Mouse (Mus musculus) lung, postnatal 14 days (tissue): ENCODE data around the gene Oprl1.

ENCODE experiments used
- DNase-seq: peaks from one replicate; pipeline ENCODE4 v3.0.0; 2021

The Oprl1 gene

GRCm38 (mm10) chr2:181693339-181694280 lies 21.2 kb upstream of the Oprl1 start, which contains the start of gene Rgs19:
Gene Rgs19 (minus strand): TSS chr2:181693977.
- DNase-seq, result peak; percentile 85

- no peak for DNase-seq
Measured at GRCm38 (mm10) chr2:181694581-181694980, 20.2 kb upstream of the Oprl1 start.

GRCm38 (mm10) chr2:181695776-181696175 lies 19.0 kb upstream of the Oprl1 start:
- no peak for DNase-seq

GRCm38 (mm10) chr2:181696801-181697420 lies 17.9 kb upstream of the Oprl1 start:
- DNase-seq, result no peak

GRCm38 (mm10) chr2:181698241-181698640 lies 16.6 kb upstream of the Oprl1 start, which contains the start of gene Lkaaear1:
Gene Lkaaear1 (minus strand): TSS chr2:181698442.
- no peak for DNase-seq

GRCm38 (mm10) chr2:181706668-181707067 lies 8.1 kb upstream of the Oprl1 start:
- peak; percentile 28 for DNase-seq

- DNase-seq, result no peak
Measured at GRCm38 (mm10) chr2:181713749-181714148, 1.1 kb upstream of the Oprl1 start.

GRCm38 (mm10) chr2:181715382-181715781 lies 566 bp downstream of the Oprl1 start:
- DNase-seq, result no peak

- DNase-seq, result no peak
Measured at GRCm38 (mm10) chr2:181716991-181717390, 2.2 kb downstream of the Oprl1 start.

GRCm38 (mm10) chr2:181720061-181720460 lies 5.2 kb downstream of the Oprl1 start:
- no peak for DNase-seq

- no peak for DNase-seq
Measured at GRCm38 (mm10) chr2:181721200-181721599, 6.4 kb downstream of the Oprl1 start.

GRCm38 (mm10) chr2:181722213-181722612 lies 7.4 kb downstream of the Oprl1 start:
- peak; percentile 12 for DNase-seq

- no peak for DNase-seq
Measured at GRCm38 (mm10) chr2:181727659-181728262, 12.9 kb downstream of the Oprl1 start.

- DNase-seq, result no peak
Measured at GRCm38 (mm10) chr2:181730051-181730450, 15.2 kb downstream of the Oprl1 start.

- DNase-seq, result no peak
Measured at GRCm38 (mm10) chr2:181752626-181753025, 37.8 kb downstream of the Oprl1 start.

GRCm38 (mm10) chr2:181758147-181758725 lies 43.4 kb downstream of the Oprl1 start:
- no peak for DNase-seq

GRCm38 (mm10) chr2:181759041-181759440 lies 44.2 kb downstream of the Oprl1 start:
- no peak for DNase-seq

GRCm38 (mm10) chr2:181763006-181763830 lies 48.4 kb downstream of the Oprl1 start, which contains the start of gene Myt1:
Gene Myt1 (plus strand): TSS chr2:181763332.
- no peak for DNase-seq

GRCm38 (mm10) chr2:181763886-181764527 lies 49.2 kb downstream of the Oprl1 start:
- DNase-seq, result no peak

GRCm38 (mm10) chr2:181764600-181764999 lies 49.8 kb downstream of the Oprl1 start:
- DNase-seq, result peak; percentile 13

- DNase-seq, result no peak
Measured at GRCm38 (mm10) chr2:181765251-181765650, 50.4 kb downstream of the Oprl1 start.
